Mouse (Mus musculus): ENCODE data around the gene Mgst3.

Mgst3 gene

GRCm38 (mm10) chr1:167393683-167394492 lies at the start of gene Mgst3:
Gene Mgst3, minus strand, starts transcription at chr1:167393841.
- peak; percentile 93 for DNase-seq (ENCODE audit: low read depth, low spot score)

- DNase-seq (ENCODE audit: low read depth, low spot score) = no peak
Measured at GRCm38 (mm10) chr1:167438231-167438885, 44.7 kb upstream of the Mgst3 start.

- no peak for DNase-seq (ENCODE audit: low read depth, low spot score)
Measured at GRCm38 (mm10) chr1:167437091-167437490, 43.5 kb upstream of the Mgst3 start.

GRCm38 (mm10) chr1:167436186-167436975 lies 42.7 kb upstream of the Mgst3 start:
- DNase-seq (ENCODE audit: low read depth, low spot score) = no peak

GRCm38 (mm10) chr1:167434931-167435330 lies 41.3 kb upstream of the Mgst3 start:
- no peak for DNase-seq (ENCODE audit: low read depth, low spot score)

GRCm38 (mm10) chr1:167430976-167431676 lies 37.5 kb upstream of the Mgst3 start:
- DNase-seq (ENCODE audit: low read depth, low spot score) = no peak

- no peak for DNase-seq (ENCODE audit: low read depth, low spot score)
Measured at GRCm38 (mm10) chr1:167426681-167427080, 33.0 kb upstream of the Mgst3 start.

GRCm38 (mm10) chr1:167425572-167425971 lies 31.9 kb upstream of the Mgst3 start:
- DNase-seq (ENCODE audit: low read depth, low spot score) = no peak

- DNase-seq (ENCODE audit: low read depth, low spot score) = peak; percentile 78
Measured at GRCm38 (mm10) chr1:167422501-167423240, 29.0 kb upstream of the Mgst3 start.

- peak; percentile 67 for DNase-seq (ENCODE audit: low read depth, low spot score)
Measured at GRCm38 (mm10) chr1:167414846-167415245, 21.2 kb upstream of the Mgst3 start.

- peak; percentile 47 for DNase-seq (ENCODE audit: low read depth, low spot score)
Measured at GRCm38 (mm10) chr1:167411991-167412715, 18.5 kb upstream of the Mgst3 start.

- DNase-seq (ENCODE audit: low read depth, low spot score) = no peak
Measured at GRCm38 (mm10) chr1:167409601-167410000, 16.0 kb upstream of the Mgst3 start.

GRCm38 (mm10) chr1:167405237-167405636 lies 11.6 kb upstream of the Mgst3 start:
- DNase-seq (ENCODE audit: low read depth, low spot score) = no peak

- DNase-seq (ENCODE audit: low read depth, low spot score) = no peak
Measured at GRCm38 (mm10) chr1:167393281-167393680, 360 bp downstream of the Mgst3 start.

GRCm38 (mm10) chr1:167392687-167393086 lies 954 bp downstream of the Mgst3 start:
- no peak for DNase-seq (ENCODE audit: low read depth, low spot score)

- DNase-seq (ENCODE audit: low read depth, low spot score) = peak; percentile 59
Measured at GRCm38 (mm10) chr1:167392031-167392640, 1.5 kb downstream of the Mgst3 start.

GRCm38 (mm10) chr1:167391241-167391640 lies 2.4 kb downstream of the Mgst3 start:
- no peak for DNase-seq (ENCODE audit: low read depth, low spot score)

- no peak for DNase-seq (ENCODE audit: low read depth, low spot score)
Measured at GRCm38 (mm10) chr1:167390381-167390780, 3.3 kb downstream of the Mgst3 start.

GRCm38 (mm10) chr1:167389584-167389983 lies 4.1 kb downstream of the Mgst3 start:
- no peak for DNase-seq (ENCODE audit: low read depth, low spot score)

GRCm38 (mm10) chr1:167388571-167388970 lies 5.1 kb downstream of the Mgst3 start:
- no peak for DNase-seq (ENCODE audit: low read depth, low spot score)
